Comparison of ENCODE assay signal across 22 mouse cellular contexts in genomic region chr4:152961677-152962076, GRCm38 (mm10).
DNase-seq lines count a peak whose midpoint lies in the region; ATAC-seq and TF ChIP-seq lines count a peak whose summit lies in the region.
"Had no signal": no experiment of that assay in that cellular context is flagged by ENCODE, and none has a peak within 500 bp of the region (broad histone marks: within the 10 kb centered on the region; RNA-seq: fewer than 3 reads in every experiment).

No protein-coding gene starts in this region.

- H3K4me3 ChIP-seq in liver, embryonic 13.5 days (replicated peaks): no peak overlapping the region
- H3K4me3 ChIP-seq in liver, postnatal 0 days (ENCODE audit: low read depth, low read length): no peak overlapping the region
- H3K4me3 ChIP-seq in liver, embryonic 14.5 days (ENCODE audit: insufficient read depth in 1 of 2, low read depth in 2 of 2, low read length in 2 of 2): no peak overlapping the region
- no peak overlapping the region for H3K4me3 ChIP-seq in liver, embryonic 11.5 days (ENCODE audit: low read depth, low read length)

- H3K4me1 ChIP-seq in liver, embryonic 13.5 days (replicated peaks): no peaks in the 10 kb centered on the region
- H3K4me1 ChIP-seq in liver, postnatal 0 days (ENCODE audit: insufficient read depth): no peaks in the 10 kb centered on the region
- no peaks in the 10 kb centered on the region for H3K4me1 ChIP-seq in liver, embryonic 14.5 days (replicated peaks; ENCODE audit: control insufficient read depth in 2 of 2, insufficient read depth in 2 of 2, low read length in 1 of 2)
- no peaks in the 10 kb centered on the region for H3K4me1 ChIP-seq in liver, embryonic 11.5 days (replicated peaks; ENCODE audit: control insufficient read depth, insufficient read depth, low read length)

- no peaks in the 10 kb centered on the region for H3K36me3 ChIP-seq in liver, embryonic 13.5 days
- no peaks in the 10 kb centered on the region for H3K36me3 ChIP-seq in liver, postnatal 0 days (replicated peaks; ENCODE audit: insufficient read depth, low read length)
- no peaks in the 10 kb centered on the region for H3K36me3 ChIP-seq in liver, embryonic 14.5 days (replicated peaks; ENCODE audit: control insufficient read depth, insufficient read depth, low read depth)
- H3K36me3 ChIP-seq in liver, embryonic 11.5 days (ENCODE audit: control insufficient read depth, insufficient read depth, low read length): no peaks in the 10 kb centered on the region
- H3K36me3 ChIP-seq: G1E had no signal

- no peak overlapping the region for H3K4me2 ChIP-seq in liver, embryonic 13.5 days
- H3K4me2 ChIP-seq in liver, postnatal 0 days (ENCODE audit: low read depth, low read length): no peak overlapping the region
- no peak overlapping the region for H3K4me2 ChIP-seq in liver, embryonic 14.5 days (ENCODE audit: low read depth)
- no peak overlapping the region for H3K4me2 ChIP-seq in liver, embryonic 11.5 days

- no peaks in the 10 kb centered on the region for H3K9me3 ChIP-seq in liver, embryonic 13.5 days (replicated peaks)
- no peaks in the 10 kb centered on the region for H3K9me3 ChIP-seq in liver, postnatal 0 days (ENCODE audit: low read length)
- no peaks in the 10 kb centered on the region; the same call in 1 of the 2 replicates for H3K9me3 ChIP-seq in liver, embryonic 14.5 days (ENCODE audit: control insufficient read depth, low read length)
- no peaks in the 10 kb centered on the region for H3K9me3 ChIP-seq in liver, embryonic 11.5 days (ENCODE audit: control insufficient read depth, low read length)

- DNase-seq in liver, embryonic 13.5 days: no peak
- no peak for DNase-seq in liver, postnatal 0 days
- no peak for DNase-seq in liver, embryonic 14.5 days (ENCODE audit: low read depth in 3 of 3, low spot score in 3 of 3)
- no peak for DNase-seq in liver, embryonic 11.5 days (ENCODE audit: low spot score)
- peak; percentile 71 for DNase-seq in MEL-GATA-1-ER (ENCODE audit: extremely low read depth, low read depth)
- no peak for DNase-seq in kidney, postnatal 4 days
- DNase-seq: adrenal gland, adult 2 months; adrenal gland, adult 8-10 months; adrenal gland, postnatal 10 days; adrenal gland, postnatal 14 days; adrenal gland, postnatal 25 days; adrenal gland, postnatal 36 days; B cell, adult 2 months; cerebellum, adult 11 months; cerebellum, adult 11-12 months; cerebellum, adult 18-20 months; cerebellum, adult 2 months had no signal

- 38% methylated on average over 4 of the region's 4 CpGs for WGBS in liver, embryonic 13.5 days (ENCODE audit: insufficient replicate concordance)
- WGBS in liver, postnatal 0 days (ENCODE audit: insufficient replicate concordance): 61% methylated on average over 4 of the region's 4 CpGs
- WGBS in liver, embryonic 14.5 days (ENCODE audit: insufficient replicate concordance): 51% methylated on average over 4 of the region's 4 CpGs
- WGBS in liver, embryonic 11.5 days: 76% methylated on average over 4 of the region's 4 CpGs

- peak; percentile 63; the same call in 1 of the 2 replicates for ATAC-seq in liver, embryonic 13.5 days (ENCODE audit: low read depth)
- no peak for ATAC-seq in liver, postnatal 0 days
- peak; percentile 51; the same call in 1 of the 2 replicates for ATAC-seq in liver, embryonic 14.5 days (ENCODE audit: insufficient read depth)
- no peak for ATAC-seq in liver, embryonic 11.5 days (replicated peaks; ENCODE audit: low FRiP score)
- ATAC-seq: activated CD4-positive, CD25-positive, alpha-beta regulatory T cell, adult 4 months; CD4-positive, CD25-positive, alpha-beta regulatory T cell, adult 4 months; Patski had no signal

- TF ChIP-seq EP300 in liver, postnatal 0 days (IDR thresholded peaks at IDR 0.05; ENCODE audit: low read depth): no peak
- no peak for TF ChIP-seq EP300 in liver, embryonic 14.5 days (IDR thresholded peaks at IDR 0.05; ENCODE audit: low read depth)

- H3K27ac ChIP-seq in liver, embryonic 13.5 days: no peak overlapping the region
- no peak overlapping the region for H3K27ac ChIP-seq in liver, postnatal 0 days (ENCODE audit: low read depth)
- H3K27ac ChIP-seq in liver, embryonic 14.5 days: no peak overlapping the region
- H3K27ac ChIP-seq in liver, embryonic 11.5 days (ENCODE audit: low read depth, low read length): no peak overlapping the region

- H3K9ac ChIP-seq in liver, embryonic 13.5 days: no peak overlapping the region
- no peak overlapping the region for H3K9ac ChIP-seq in liver, postnatal 0 days (replicated peaks)
- no peak overlapping the region for H3K9ac ChIP-seq in liver, embryonic 14.5 days (replicated peaks)
- H3K9ac ChIP-seq in liver, embryonic 11.5 days (ENCODE audit: low read depth, low read length): no peak overlapping the region

- no peaks in the 10 kb centered on the region for H3K27me3 ChIP-seq in liver, embryonic 13.5 days
- H3K27me3 ChIP-seq in liver, postnatal 0 days (ENCODE audit: insufficient read depth, low read length): no peaks in the 10 kb centered on the region
- no peaks in the 10 kb centered on the region for H3K27me3 ChIP-seq in liver, embryonic 14.5 days (ENCODE audit: control insufficient read depth, insufficient read depth, low read length)
- H3K27me3 ChIP-seq in liver, embryonic 11.5 days (replicated peaks; ENCODE audit: control insufficient read depth, insufficient read depth, low read length): no peaks in the 10 kb centered on the region
- H3K27me3 ChIP-seq: CH12.LX, Patski had no signal

- no peak for TF ChIP-seq CTCF in liver, postnatal 0 days (IDR thresholded peaks at IDR 0.05; ENCODE audit: low read depth)
- no peak for TF ChIP-seq CTCF in liver, embryonic 14.5 days (IDR thresholded peaks at IDR 0.05; ENCODE audit: low read depth)

Comparison
In these comparisons a context has a peak if more than half of its experiments do, and no peak if none do; other contexts are left out.
1. ATAC-seq: peak in liver, embryonic 13.5 days (single experiment) and liver, embryonic 14.5 days (single experiment); none in liver, postnatal 0 days (single experiment) and liver, embryonic 11.5 days (single experiment).